Mouse (Mus musculus) heart, embryonic 15.5 days (tissue): ENCODE measurements at regions not wholly inside any gene's neighbourhood (a gene's known extent, or its start where the extent isn't known, plus 50 kb on each side); places are given as distances from the start of the nearest gene placed in this dataset.

Experiments used
- ATAC-seq: fragments of 200-750 bp; cut with Nextera tagmentation; replicated peaks from 2 replicates; pipeline ENCODE4 v1.8.0; 2017; ENCODE audit warnings: low read depth, moderate TSS enrichment; ENCODE audit not compliant: insufficient number of reproducible peaks, insufficient read depth, low FRiP score
- H3K27ac ChIP-seq: fragments of 300-500 bp; sonication (generic); 2 replicates; pipeline ENCODE4 v1.5.1; 2015; ENCODE audit warnings: mild to moderate bottlenecking, inconsistent platforms
- H3K27me3 ChIP-seq: fragments of 300-500 bp; sonication (generic); 2 replicates; pipeline ENCODE4 v1.6.1; 2015; ENCODE audit warnings: inconsistent platforms
- H3K36me3 ChIP-seq: fragments of 300-500 bp; sonication (generic); 2 replicates; pipeline ENCODE4 v1.6.1; 2015; ENCODE audit warnings: mild to moderate bottlenecking, inconsistent platforms
- H3K4me1 ChIP-seq: fragments of 300-500 bp; sonication (generic); replicated peaks from 2 replicates; pipeline ENCODE4 v1.6.1; 2015; ENCODE audit warnings: inconsistent platforms
- H3K4me2 ChIP-seq: fragments of 300-500 bp; sonication (generic); 2 replicates; pipeline ENCODE4 v1.6.1; 2015; ENCODE audit warnings: inconsistent platforms, mild to moderate bottlenecking, moderate library complexity
- H3K4me3 ChIP-seq: fragments of 300-500 bp; sonication (generic); 2 replicates; pipeline ENCODE4 v1.5.1; 2015; ENCODE audit warnings: mild to moderate bottlenecking, inconsistent platforms
- H3K9ac ChIP-seq: fragments of 300-500 bp; sonication (generic); 2 replicates; pipeline ENCODE4 v1.6.1; 2015; ENCODE audit warnings: mild to moderate bottlenecking, inconsistent platforms
- H3K9me3 ChIP-seq: fragments of 300-500 bp; sonication (generic); replicated peaks from 2 replicates; pipeline ENCODE4 v1.6.1; 2016; ENCODE audit warnings: inconsistent platforms
- WGBS: fragments of 180-500 bp; shearing (Covaris S2); methylation state at CpG from one replicate; pipeline ENCODE4 v1.1.7; 2015; ENCODE audit warnings: mixed read lengths; 5-methylcytosine and 5-hydroxymethylcytosine counted together

- no peak overlapping the region for H3K4me3 ChIP-seq
- no peak for ATAC-seq
These were observed 130.0 kb upstream of the Prep start for GRCm38 (mm10) chr10:44936976-44937500.

DNA sequence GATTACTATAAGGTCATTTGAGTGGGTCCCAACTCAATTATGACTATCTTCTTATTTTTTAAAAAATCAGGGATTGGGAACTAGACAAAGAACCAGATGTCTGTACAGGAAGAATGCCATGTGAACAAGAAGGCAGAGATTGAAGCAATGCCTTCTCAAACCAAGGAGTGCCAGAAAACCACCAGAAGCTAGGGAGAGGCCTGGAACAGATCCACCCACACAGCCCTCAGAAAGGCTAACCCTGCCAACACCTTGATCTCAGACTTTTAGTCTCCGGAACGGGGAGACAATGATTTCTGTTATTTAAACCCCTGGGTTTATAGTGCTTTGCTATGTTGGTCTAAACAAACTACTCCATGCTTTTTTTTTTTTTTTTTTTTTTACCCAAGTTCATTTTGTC, 136.2 kb upstream of the Prep start:
- no peak for ATAC-seq
- WGBS: 79% methylated on average over 2 of the region's 2 CpGs
- Histone ChIP-seq H3K4me2 (no peak overlapping the region), H3K4me1 (no peaks in the 10 kb centered on the region), H3K27ac (no peak overlapping the region), H3K36me3 (no peaks in the 10 kb centered on the region), H3K27me3 (no peaks in the 10 kb centered on the region), H3K4me3 (no peak overlapping the region), H3K9ac (no peak overlapping the region), H3K9me3 (no peaks in the 10 kb centered on the region)

More at GRCm38 (mm10) chr10:44936976-44937500, 130.0 kb upstream of the Prep start:
- H3K9ac ChIP-seq: no peak overlapping the region
- no peak overlapping the region for H3K4me2 ChIP-seq
- 79% methylated on average over 5 of the region's 5 CpGs for WGBS
- H3K36me3 ChIP-seq: no peaks in the 10 kb centered on the region
- no peaks in the 10 kb centered on the region for H3K9me3 ChIP-seq
- no peaks in the 10 kb centered on the region for H3K27me3 ChIP-seq
- H3K4me1 ChIP-seq: no peaks in the 10 kb centered on the region
- no peak overlapping the region for H3K27ac ChIP-seq

DNA sequence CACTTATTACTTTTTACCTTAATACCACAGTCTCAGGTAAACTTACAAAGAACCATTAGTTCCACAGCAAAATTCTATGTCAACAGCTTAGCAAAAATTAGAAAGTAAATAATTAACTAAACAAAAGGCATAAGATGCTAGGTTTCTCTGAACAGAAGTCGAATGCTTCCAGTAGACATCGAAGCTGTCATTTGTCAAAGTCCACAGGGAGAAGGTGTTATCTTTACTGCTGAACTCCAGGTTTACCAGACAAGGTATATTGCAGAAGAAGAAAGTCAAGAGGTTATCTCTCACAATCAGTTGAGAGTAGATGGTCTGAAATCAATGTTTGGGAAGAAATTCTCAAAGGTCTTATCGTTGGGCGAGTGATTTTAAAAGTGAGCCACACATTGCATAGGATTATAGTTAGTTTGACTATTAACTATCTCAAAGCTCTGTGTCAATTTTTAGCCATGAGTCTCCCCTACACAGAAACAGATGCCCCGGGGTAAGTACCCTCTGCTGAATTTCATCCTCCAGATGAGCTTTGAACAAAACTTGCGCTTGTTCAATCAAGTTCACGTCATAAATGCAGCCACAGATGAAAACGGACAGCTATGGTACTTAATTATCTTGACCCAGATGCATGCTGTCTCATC, 153.1 kb upstream of the Prep start:
- no peak overlapping the region for H3K4me2 ChIP-seq
- H3K27ac ChIP-seq: no peak overlapping the region
- WGBS: 75% methylated on average over 8 of the region's 8 CpGs
- H3K4me3 ChIP-seq: no peak overlapping the region
- no peak overlapping the region for H3K9ac ChIP-seq
- no peaks in the 10 kb centered on the region for H3K36me3 ChIP-seq
- no peaks in the 10 kb centered on the region for H3K9me3 ChIP-seq
- H3K27me3 ChIP-seq: no peaks in the 10 kb centered on the region
- no peak for ATAC-seq
- no peaks in the 10 kb centered on the region for H3K4me1 ChIP-seq

GRCm38 (mm10) chr10:44904520-44904919, 162.5 kb upstream of the Prep start:
- Histone ChIP-seq H3K4me3 (no peak overlapping the region), H3K9ac (no peak overlapping the region), H3K4me1 (no peaks in the 10 kb centered on the region), H3K9me3 (no peaks in the 10 kb centered on the region), H3K27me3 (no peaks in the 10 kb centered on the region), H3K4me2 (no peak overlapping the region), H3K36me3 (no peaks in the 10 kb centered on the region), H3K27ac (no peak overlapping the region)
- 87% methylated on average over 4 of the region's 4 CpGs for WGBS
- no peak for ATAC-seq

- Histone ChIP-seq H3K9me3 (no peaks in the 10 kb centered on the region), H3K27ac (no peak overlapping the region), H3K9ac (no peak overlapping the region), H3K4me3 (no peak overlapping the region), H3K4me2 (no peak overlapping the region), H3K4me1 (no peaks in the 10 kb centered on the region), H3K36me3 (no peaks in the 10 kb centered on the region), H3K27me3 (no peaks in the 10 kb centered on the region)
- WGBS: 80% methylated on average over 2 of the region's 2 CpGs
- ATAC-seq: no peak
These were observed 165.8 kb upstream of the Prep start for GRCm38 (mm10) chr10:44901203-44901602.

DNA sequence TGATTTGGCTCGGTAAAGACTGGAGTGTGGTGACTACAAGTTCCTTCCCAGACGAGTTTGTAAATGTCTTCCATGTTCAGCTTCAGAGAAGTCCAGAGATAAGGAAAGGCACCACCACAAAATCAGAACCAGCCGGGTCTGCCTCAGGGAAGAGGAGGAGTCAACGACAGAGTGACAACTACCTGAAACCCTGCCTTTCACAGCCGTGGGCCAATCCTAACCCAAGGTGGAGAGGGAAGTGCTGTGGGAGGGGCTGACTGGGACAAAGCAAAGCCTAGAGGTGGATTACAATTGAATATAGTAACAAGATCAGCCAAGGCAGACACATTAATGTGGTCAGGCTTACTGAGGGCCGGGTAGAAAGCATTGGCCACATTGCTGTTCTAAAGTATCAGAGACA, 174.9 kb upstream of the Prep start:
- Histone ChIP-seq H3K4me1 (no peaks in the 10 kb centered on the region), H3K9ac (no peak overlapping the region)
- WGBS: 44% methylated on average over 6 of the region's 6 CpGs

DNA sequence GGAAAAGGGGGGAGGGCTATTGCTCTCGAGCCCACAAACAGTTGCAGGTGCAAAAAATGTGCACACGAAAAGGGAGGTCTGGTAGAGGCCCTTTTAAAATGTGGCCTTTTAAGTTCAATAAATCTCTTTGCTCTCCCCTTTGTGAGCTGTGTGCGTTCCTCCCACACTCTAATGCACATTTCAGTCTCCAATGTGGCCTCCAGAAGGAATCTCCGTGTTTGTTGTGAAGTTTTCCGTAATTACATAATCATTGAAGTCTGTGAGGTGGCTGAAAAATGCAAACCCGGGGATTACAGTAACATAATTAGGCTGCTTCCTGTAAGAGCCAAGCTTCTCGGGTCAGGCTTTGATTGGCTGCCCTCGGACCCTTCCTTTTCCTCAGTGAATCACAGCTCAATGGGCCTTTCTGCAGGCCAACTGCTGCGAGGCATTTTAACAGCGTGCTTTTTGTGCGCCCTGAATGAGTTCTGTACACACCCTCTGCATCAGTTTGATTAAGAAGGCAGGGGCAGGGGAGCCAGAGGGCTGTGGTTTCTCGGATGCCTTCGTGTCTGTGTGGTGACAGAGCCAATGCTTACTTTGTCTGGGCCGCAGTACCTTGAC, 179.8 kb upstream of the Prep start:
- no peak overlapping the region for H3K27ac ChIP-seq
- H3K4me1 ChIP-seq: no peaks in the 10 kb centered on the region
- H3K36me3 ChIP-seq: no peaks in the 10 kb centered on the region
- no peak overlapping the region for H3K9ac ChIP-seq
- WGBS: 43% methylated on average over 14 of the region's 14 CpGs
- 0 out of 2 replicates have a peak, but pooled peaks cover 2% of the 10 kb centered on the region for H3K27me3 ChIP-seq
- no peak overlapping the region for H3K4me2 ChIP-seq
- H3K9me3 ChIP-seq: no peaks in the 10 kb centered on the region
- no peak for ATAC-seq
- H3K4me3 ChIP-seq: no peak overlapping the region

More for the DNA sequence above, 174.9 kb upstream of the Prep start:
- H3K4me2 ChIP-seq: no peak overlapping the region
- H3K4me3 ChIP-seq: no peak overlapping the region
- H3K27ac ChIP-seq: no peak overlapping the region
- no peaks in the 10 kb centered on the region for H3K36me3 ChIP-seq
- no peaks in the 10 kb centered on the region for H3K27me3 ChIP-seq
- no peaks in the 10 kb centered on the region for H3K9me3 ChIP-seq
- ATAC-seq: no peak

- Histone ChIP-seq H3K27me3 (0 out of 2 replicates have a peak, but pooled peaks cover 2% of the 10 kb centered on the region), H3K4me3 (no peak overlapping the region), H3K9ac (no peak overlapping the region), H3K36me3 (no peaks in the 10 kb centered on the region), H3K4me2 (no peak overlapping the region), H3K27ac (no peak overlapping the region), H3K9me3 (no peaks in the 10 kb centered on the region), H3K4me1 (no peaks in the 10 kb centered on the region)
- ATAC-seq: no peak
- 72% methylated on average over 2 of the region's 2 CpGs for WGBS
These were observed 185.0 kb upstream of the Prep start for GRCm38 (mm10) chr10:44881967-44882366.

DNA sequence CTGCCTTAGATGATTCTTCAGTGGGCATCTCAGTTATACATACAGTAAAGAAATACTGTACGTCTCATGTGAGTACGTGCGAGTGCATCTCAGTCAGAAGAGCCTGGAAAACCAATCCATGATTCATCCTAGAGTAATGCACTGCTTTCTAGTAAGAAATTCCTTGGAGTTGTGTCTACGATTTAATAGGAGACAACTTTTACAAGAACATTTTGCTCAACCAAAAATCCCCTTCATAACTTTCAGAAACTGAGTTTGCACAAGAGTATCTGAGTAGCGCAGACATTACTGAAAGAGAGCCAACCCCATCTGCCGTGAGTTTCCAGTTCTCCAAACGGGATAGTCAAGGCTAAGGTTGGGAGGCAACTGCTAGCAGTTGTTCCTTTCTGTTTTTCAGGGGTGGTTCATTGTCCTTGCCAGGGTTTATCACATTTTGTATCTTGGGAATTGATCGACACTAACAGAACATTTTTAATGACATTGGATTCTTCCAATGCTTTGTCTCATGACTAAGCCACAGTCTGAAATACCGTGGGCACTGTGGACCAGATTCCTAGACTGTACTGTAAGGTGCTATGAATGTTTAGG, 189.8 kb upstream of the Prep start:
- ATAC-seq: no peak
- Histone ChIP-seq H3K4me2 (no peak overlapping the region), H3K9ac (no peak overlapping the region), H3K4me1 (no peaks in the 10 kb centered on the region), H3K27ac (no peak overlapping the region), H3K27me3 (no peaks in the 10 kb centered on the region), H3K4me3 (no peak overlapping the region), H3K36me3 (no peaks in the 10 kb centered on the region), H3K9me3 (no peaks in the 10 kb centered on the region)
- WGBS: 85% methylated on average over 9 of the region's 9 CpGs

DNA sequence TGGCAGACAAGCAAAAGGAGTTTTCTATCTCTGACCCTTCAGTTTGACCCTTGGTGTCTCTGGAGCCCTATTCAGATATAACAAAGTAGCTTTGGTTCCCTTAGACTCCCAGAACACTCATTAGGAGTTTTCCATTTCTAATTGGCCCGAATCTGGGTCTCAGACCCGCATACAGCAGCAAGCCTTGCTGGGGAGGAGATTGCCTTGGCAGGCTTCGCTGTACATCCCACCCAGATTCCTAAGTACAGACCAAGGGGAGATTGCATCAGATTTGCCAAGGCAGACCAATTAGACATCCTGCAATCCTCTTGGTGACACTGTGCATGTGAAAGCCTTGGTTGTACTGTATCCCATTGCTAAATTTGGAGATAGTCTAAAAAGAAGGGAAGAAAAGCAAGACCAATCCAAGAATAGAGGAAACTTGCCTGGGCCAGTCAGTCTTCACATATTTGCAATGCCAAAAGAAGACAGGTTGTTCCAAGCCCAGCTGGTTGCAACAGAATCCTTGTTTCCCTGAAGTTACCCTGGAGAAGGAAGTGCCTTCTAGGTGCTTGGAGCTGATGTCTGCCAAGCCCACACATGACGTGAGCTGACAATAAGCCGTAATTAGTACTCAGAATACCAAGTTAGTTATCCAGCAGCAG, 193.2 kb upstream of the Prep start:
- ATAC-seq: no peak
- no peak overlapping the region for H3K27ac ChIP-seq
- WGBS: 75% methylated on average over 5 of the region's 5 CpGs
- H3K9me3 ChIP-seq: no peaks in the 10 kb centered on the region
- no peaks in the 10 kb centered on the region for H3K27me3 ChIP-seq
- no peaks in the 10 kb centered on the region for H3K36me3 ChIP-seq
- no peaks in the 10 kb centered on the region for H3K4me1 ChIP-seq
- H3K4me3 ChIP-seq: no peak overlapping the region
- H3K4me2 ChIP-seq: no peak overlapping the region
- H3K9ac ChIP-seq: no peak overlapping the region

GRCm38 (mm10) chr10:44864191-44864747, 202.7 kb upstream of the Prep start:
- Histone ChIP-seq H3K9ac (no peak overlapping the region), H3K27ac (no peak overlapping the region), H3K4me2 (no peak overlapping the region), H3K4me3 (no peak overlapping the region), H3K27me3 (no peaks in the 10 kb centered on the region), H3K4me1 (no peaks in the 10 kb centered on the region), H3K36me3 (no peaks in the 10 kb centered on the region), H3K9me3 (no peaks in the 10 kb centered on the region)
- WGBS: 80% methylated on average over 1 of the region's 1 CpGs
- no peak for ATAC-seq
